Mouse (Mus musculus) testis, postnatal 14 days (tissue): ENCODE results near the gene Usp7.

Source experiments
- DNase-seq: peaks from one replicate; pipeline ENCODE4 v3.0.0; 2021; ENCODE audit warnings: low spot score

Gene Usp7

DNA sequence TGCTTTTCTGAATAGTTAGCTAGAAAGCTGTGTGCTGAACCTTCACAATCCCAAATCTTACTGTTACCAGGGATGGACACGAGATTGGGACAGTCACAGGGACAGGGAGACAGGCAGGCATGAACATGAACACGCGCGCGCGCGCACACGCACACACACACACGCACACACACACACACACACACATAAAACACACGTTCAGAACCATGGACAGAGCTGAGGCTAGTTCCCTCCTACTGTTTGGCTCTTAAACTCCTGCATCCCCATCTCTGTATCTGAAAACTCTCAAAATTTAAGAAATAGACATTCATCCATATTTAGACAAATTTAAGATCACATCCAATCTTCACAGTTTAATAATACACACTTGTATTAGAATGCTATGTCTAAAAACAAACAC, 74.4 kb downstream of the Usp7 start:
- DNase-seq: no peak

DNA sequence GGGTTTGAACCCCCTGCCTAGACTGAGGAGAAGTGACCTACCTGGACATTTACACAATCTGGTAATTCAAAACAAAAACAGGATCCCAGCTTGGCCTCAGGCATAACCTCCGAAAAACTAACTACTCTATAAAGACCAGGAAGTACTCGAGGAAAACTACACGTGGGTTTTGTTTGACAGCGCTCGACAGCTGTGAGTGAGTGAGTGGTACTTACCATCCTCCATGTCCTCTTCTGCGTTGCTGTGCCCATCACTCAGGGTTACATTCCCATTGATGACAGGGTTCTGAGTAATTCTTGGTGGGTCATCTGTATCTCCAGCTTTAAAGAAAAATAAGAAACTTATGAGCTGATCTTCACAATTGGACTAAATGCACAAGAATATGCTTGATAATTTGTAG, 75.8 kb downstream of the Usp7 start:
- no peak for DNase-seq

DNA sequence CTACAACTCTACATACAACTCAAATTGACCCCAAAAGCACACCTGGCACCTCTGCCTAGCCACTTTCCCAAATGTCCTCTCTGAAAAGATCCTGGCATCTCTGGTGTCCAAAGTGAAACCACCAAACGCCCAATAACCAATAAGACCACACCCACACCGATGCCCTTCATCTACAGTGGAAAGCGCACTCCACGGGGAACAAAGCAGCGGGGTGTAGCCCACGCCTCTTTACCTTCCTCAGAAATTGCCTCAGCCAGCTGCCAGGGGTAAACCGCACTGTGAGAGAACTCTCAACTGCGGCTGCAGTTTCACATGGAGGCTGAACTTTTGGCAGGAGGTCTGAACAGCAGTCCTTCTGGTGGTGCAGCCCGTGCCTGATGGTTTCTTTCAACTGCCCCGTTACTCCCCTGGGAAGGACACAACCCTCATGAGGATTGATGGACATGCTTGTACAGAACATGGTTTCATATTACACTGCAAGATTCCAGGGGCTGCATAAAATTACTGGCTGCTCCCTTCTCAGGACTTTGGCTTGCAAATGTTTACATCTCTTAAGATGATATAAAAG, 76.5 kb downstream of the Usp7 start:
- peak; percentile 29 for DNase-seq

DNA sequence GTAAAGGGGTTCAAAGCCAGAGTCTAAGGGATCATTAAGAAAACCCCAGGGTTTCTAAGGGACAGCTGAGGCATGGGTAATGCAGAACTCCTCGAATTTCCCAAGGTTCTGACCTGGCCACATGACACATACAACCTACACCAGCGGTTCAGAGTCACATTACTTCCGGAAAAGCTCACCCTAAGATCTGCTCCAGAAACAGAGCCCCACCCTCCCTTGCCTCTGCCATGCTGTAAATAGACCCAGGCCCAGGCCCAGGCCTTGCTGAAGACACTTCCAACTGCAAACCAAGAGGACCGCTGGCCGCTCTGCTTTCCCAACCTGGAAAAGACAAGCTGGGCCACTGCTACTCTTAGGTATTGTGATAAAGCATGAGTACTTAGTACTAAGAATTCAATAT, 77.3 kb downstream of the Usp7 start:
- no peak for DNase-seq

DNA sequence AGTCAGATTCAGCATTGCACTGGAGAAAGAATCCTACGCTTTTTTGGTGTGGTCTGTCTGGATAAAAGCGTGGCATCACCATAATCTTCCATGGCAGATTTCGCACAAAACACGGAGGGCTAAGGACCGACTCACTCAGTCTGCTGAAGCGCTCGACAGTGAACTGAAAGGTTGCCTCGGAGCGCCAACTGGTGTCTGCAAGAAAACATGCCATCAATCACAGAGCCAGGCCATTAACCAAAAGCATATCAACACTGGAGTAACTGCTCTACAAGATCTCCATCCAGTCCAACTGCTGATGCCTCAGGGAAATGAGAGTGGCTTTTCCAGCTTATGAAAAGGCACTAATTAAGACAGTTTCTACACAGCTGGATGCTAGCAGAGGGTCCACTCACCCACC, 80.1 kb downstream of the Usp7 start:
- no peak for DNase-seq

DNA sequence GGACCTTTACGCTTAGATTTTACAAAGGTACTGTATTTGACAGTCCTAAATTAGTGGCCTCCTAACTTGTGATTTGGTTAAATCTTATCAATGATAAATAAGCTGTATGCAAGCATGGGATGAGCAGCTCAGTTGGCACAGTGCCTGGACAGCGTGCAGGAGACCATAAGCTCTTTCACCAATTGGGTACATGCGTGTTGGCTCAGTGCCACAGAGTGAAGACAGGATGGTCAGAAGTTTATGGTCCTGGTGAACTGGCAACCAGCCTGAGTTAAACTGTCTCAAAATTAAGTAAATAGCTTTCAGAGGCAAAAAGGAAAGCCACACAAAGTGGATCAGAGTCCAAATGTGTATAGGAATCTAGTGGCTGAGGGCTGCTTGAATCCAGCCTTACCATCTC, 91.5 kb downstream of the Usp7 start:
- DNase-seq: no peak

DNA sequence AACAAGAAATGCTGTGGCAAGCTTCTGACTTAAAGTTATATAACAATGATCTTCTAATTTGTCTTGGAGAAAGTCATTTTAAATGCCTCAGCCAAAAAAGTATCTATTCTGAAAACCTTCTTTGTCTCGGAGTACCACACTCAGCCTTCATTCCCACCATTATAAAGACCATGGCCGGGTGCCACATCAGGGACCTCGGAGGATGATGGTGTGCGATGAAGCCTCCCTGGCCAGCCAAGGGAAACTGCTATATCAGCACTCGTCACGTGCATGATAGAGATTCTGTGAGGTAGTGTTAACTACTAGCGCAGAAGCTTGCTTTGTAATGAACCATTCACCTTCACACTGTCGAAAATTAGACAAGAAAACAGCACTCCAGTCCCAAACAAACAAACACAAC, 92.6 kb downstream of the Usp7 start:
- DNase-seq: peak; percentile 53

DNA sequence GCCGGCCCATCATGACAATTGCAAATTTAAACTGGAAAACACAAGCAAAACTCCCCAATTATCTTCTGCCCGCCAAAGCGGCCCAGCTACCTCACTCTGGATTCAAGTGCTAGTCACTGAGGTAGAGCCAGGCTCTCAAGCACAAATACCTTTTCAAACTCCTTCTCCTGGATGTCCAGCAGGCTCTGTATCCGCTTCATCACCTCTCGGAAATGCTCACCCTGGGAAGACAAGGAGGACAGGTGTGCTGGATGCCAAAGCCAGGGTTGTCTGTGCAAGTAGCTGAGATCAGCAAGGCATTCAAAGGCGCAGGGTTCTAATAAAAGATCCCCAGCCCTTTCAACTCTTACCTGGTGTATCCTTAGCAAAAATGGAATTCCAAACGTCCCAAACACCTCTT, 100.9 kb downstream of the Usp7 start:
- no peak for DNase-seq

DNA sequence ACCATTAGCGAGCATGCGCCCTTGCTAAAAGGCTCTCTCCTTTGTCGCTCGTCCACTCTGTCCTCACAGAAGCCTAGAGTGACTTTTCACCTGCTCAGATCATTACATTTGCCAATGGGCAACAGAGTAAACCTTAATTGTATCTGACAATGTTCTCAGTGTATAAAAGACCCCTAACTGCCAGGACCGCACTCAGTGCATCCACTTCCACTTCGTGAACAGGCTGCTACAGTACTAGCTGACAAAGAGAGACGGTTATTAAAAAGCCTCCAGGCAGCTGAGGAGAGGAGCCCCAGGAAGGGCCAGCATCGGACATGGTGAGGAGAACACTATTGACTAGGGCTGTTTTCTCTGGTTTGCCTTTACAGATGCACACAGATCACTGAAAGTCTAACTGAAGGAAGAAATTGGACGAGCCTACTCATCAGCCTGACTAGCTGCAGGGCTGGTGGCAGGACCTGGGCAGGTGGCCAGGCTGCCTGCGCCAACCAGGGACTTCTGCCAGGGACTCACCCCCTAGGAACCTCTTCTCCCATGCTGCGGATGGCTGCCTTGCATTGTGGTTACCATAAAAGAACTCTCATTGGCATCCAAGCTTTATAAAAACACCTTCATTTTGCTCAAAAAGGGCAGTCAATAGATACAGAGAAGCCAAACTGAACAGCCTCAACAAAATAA, 102.0 kb downstream of the Usp7 start:
- peak; percentile 47 for DNase-seq

DNA sequence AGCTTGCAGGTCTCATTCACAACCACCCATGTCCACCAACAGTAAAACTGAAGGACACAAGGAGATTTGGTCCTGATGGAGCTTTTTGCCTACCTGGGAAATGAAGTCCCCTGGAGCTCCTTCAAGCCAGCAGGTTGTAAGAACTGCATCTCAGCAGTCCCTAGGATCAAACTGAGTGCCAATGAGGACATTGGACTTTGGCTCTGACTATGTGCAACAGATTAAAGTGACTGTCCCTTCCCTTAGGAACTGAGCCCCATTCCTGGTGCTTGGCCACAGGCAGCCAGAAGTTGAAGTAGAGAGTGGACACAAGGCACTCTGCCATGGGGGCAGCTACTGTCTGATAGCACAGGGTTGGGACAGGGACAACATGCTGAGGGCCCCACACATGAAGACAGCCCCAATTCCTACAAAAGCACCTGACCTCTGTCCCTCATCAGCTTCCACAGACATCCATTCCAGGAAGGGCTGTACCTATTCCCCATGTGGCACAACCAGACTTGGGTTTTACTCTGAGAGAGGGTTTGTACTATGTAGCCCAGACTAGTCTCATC, 104.5 kb downstream of the Usp7 start:
- no peak for DNase-seq

DNA sequence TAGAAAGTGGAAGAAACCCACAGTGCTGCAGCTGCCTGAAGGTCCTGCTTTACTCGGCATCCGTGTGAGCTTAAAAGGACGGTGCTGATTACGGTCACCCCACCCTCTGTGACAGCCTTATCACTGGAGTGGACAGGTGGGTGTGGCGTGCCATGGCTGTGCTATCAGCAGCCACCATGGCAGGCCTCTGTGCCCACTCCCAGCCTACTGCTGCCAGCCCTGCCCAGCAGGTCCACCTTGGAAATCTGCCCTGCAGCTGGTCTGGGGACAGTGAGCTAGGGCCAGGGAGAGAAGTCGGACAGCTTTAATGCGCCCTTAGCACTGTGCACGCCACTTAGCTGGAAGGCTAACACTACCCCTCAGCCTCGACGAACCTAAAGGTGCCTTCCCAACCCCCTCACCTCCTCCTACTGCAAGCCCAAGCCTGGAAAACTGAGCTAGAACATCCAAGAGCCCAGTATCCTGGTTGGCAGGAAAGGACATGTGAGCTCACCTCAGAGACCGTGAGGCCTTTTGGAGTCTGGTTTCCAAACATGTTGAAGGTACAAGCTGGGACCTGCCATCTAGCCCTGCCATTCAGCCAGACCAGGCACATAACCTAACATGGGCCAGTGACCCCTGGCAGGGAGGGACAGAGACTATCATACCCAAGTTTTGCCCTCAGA, 105.1 kb downstream of the Usp7 start:
- DNase-seq: no peak

DNA sequence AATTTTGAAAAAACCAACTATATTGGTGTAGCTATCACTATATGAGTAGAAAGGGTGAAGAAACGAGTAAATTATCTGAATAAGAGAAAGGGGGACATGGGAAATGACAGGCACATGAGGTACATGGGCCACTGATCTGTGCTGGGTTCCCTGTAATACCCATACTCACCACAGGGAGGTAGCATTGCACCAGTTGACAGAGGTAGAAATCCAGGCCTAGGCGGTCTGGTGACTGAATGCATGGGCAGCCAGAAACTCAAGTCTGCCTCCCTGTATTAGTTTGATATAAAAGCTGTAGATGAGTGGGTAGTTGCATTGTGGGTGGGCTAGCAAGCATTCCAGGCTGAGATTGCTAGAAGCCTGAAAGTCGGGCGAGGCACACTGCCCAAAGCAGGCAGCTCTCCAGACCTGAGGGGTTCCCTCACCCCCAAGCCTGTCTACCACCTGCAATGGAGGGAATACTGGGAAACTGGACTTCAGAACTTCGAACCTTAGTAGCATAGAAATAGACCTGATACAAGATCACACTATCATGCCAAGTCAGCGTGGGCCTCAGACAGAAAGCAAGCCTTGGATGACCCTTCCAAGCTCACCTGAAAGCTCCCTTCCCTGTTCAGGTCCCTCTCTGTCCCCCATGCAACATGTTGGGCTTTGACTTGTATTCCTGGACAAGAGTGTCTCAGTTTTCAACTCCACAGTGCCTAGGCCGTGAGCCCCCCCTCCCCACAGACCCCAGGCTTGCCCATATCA, 105.8 kb downstream of the Usp7 start:
- DNase-seq: peak; percentile 38

DNA sequence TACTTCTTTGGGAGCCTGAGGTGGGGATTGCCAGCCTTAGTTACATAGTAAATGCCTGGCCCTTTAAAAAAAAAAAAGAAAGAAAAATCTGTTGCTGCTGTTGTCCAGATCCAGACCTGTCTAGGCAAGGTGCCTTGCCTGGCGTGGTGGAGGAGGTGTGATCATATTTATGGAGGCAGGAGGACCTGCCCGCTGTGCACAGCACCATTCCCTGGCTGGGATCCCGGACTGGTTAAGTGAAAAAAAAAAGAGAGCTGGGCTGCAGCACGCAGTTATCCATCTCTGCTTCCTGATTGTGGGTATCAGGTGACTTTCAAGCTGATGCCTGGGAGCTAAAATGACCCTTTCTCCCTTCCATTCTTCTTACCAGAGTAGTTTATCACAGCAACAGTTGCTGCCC, 107.0 kb downstream of the Usp7 start:
- DNase-seq: no peak

DNA sequence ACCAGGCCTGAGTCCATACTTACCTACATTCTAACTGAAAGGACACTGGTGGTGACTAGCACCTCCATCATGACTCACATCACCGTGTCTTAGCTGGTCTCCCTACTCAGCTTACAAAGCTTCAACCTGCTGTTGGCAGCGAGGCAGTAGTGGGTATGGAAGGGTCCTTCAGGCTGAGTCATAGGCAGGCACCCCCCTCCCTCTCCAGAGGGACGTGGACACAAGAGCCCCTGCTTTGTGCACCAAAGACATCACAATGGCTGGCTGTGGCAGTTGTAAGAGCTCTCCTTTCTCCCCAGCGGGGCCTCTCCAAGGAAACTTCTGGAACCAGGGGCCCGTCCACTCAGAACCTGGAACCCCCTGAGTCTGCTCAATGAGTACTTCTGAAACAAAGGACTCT, 111.6 kb downstream of the Usp7 start, which contains the start of gene Gm5767:
TSS of gene Gm5767 (plus strand) at position 301 of the 400 bp plus-strand sequence.
- no peak for DNase-seq

DNA sequence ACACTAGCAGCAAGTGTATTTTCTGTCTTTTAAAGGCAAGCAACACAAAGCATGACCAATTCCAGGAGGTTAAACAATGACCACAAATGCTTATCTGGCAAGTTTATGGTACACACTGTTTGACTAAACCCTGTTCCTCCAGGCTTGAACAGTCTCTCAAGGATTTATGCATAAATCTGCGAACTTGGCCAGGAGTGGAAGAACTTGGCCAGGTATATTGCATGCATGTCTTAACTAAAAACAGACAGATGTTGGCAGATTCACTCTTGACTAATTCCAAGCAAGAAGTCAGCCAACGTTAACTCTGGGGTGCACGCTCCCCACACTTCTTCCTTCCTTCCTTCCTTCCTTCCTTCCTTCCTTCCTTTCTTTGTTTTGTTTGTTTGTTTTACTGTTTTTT, 112.3 kb downstream of the Usp7 start:
- DNase-seq: no peak

DNA sequence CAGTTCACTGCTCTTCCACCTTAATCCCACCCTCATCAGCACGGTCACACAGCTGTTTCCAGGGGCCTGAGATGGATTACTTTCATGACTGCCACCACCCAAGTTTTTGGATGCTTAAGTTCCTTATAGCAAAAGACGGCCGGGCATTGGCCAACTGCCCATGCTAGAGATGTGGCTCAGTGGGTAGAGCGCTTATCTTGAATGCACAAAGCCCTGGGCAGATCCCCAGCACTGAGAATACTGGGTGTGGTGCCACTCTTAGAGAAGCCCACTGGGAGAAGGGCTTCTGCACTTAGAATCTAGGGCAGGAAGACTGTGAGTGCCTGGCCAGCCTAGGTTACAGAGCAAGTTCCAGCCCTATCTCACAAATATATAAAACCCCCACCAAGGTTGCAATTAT, 113.4 kb downstream of the Usp7 start:
- no peak for DNase-seq

DNA sequence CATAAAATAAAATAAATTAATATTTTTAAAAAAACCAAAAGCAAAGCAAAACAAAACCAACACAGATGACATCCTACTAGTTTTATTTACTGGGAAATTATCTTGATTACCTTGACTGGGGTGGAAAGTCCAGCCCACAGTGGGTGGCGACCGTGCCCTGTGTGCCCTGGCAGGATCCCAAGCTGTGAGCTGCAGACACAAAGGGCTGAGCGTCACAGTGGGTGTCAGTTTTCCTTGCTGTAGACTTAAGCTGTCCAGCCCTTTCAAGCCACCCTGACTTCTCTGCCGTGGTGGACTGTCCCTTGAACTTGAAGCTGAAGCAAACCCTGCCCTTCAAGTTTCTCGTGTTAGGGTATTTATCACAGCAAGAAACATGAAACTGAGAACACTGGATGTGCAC, 114.1 kb downstream of the Usp7 start:
- no peak for DNase-seq

DNA sequence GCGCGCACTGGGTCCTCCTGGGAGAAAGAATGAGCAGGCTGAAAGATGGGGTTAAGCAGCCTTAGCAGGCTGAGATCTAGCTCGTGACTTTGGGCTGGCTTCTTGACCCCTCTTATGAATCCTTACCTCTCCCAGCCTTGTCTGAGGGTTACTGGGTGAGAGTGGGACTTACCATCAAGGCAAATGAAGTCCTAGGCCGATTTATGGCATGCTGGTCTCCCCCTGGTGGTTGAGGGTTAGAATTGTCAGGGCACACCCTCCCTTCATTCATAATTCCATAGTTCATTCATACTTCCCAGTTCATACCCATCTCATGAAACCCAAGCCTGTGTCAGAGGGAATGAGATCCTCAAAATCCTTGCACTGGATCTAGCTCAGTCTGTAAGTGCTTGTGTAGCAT, 115.3 kb downstream of the Usp7 start:
- DNase-seq: no peak

DNA sequence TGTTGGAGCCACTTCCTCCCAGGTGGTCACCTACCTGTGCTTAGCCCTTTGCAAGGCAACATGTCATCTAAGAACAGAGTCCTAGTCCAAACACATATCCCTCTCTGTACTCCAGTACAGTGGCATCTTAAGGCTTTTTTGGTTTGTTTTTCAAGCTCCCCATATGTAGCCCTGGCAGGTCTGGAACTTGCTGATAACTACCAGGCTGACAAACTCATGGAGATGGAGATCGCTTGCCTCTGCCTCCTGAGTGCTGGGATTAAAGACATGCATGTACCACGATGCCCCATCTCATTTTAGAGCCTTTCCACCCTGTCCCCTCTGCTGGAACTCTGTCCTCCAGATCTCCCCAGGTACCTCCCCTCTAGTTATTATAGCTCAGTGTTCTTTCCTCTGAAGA, 115.9 kb downstream of the Usp7 start:
- DNase-seq: no peak

DNA sequence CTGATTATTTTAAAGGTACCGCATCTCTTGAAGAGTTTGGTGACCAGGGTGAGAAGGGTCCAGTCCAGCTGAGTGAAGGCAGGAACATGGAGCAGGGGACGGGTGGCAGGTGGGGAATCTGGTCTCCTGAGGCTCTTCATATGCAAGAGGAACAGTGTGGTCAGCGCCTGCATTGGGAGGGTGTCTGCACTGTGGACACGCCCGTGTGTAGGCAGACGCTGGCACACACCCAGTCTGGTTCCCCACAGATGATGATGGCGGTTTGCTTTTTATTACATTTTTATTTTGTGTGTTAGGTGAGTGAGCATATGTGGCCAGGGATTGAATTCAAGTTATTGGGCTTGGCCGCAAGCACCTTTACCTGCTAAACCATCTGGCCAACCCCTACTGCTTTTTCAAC, 116.5 kb downstream of the Usp7 start:
- DNase-seq: no peak

DNA sequence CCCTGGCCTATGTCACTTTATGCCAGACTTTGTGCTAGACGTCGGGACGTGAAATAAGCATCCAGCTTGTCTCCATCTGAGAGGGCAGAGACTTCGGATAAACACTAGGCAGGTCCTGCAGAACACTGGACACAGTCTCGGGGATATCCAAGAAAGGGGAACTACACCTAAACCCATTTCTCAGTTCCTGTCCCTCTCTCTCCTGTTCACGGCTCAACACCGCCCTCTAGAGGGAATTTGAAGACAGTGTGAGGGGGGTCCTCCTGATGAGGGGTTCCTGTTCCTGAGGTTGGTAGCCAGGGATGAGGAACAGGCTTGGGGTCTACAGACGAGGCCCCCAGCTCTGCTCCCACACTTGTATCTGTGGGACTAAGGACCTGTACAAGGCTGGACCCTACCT, 117.9 kb downstream of the Usp7 start:
- peak; percentile 39 for DNase-seq

DNA sequence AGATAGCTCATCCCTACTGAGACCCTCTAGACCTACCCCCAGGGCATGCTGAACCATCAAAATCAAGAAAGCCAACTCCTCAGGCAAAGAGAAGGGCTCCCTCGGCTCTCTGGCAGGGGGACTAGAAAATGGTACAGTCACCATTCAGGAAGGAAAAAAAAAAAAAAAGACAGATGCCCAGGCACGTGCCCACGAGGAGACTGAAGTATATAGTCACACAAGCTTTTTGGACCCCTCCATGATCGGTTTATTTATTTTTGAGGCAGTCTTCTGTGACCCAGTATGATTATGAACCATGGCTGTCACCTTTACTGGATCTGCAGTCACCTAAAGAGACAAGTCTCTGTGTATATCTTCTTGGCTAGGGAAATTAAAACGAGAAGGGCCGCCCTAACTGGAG, 118.8 kb downstream of the Usp7 start:
- no peak for DNase-seq

DNA sequence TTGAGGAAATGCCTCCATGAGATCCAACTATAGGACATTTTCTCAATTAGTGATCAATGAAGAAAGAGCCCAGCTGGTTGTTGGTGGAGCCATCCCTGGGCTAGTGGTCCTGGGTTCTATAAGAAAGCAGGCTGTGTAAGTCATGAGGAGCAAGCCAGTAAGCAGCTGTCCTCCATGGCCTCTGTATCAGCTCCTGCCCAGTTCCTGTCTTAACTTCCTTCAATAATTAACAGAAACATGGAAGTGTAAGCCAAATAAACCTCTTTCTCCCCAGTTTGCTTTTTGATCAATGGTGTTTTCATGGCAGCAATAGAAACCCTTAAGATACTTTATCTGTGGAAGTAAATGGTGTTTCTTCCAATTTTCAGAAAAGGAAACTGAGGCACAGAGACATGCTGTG, 119.3 kb downstream of the Usp7 start:
- DNase-seq: no peak
